Mouse (Mus musculus) layer of hippocampus, adult 2 months (tissue): ENCODE measurements around the gene Kpna6. TPM values are rescaled to one million over a fixed set of nuclear protein-coding genes. Genes with fewer than 3 reads are reported as not detected.

Experiments
- DNase-seq, 2 experiments: peaks; one replicate each; pipeline ENCODE4 v3.0.0; 2022; ENCODE audit warnings: low spot score in 2 of 2
- H3K27ac ChIP-seq: fragments of 200-600 bp; 2 replicates; pipeline ENCODE4 v1.8.1; 2022
- H3K4me3 ChIP-seq: fragments of 200-600 bp; 2 replicates; pipeline ENCODE4 v1.8.1; 2022; ENCODE audit warnings: mild to moderate bottlenecking
- CTCF ChIP-seq: fragments of 200-600 bp; conservative IDR thresholded peaks from 2 replicates; pipeline ENCODE4 v1.8.1; 2022; ENCODE audit warnings: antibody characterized with exemption, mild to moderate bottlenecking, moderate library complexity
- total RNA-seq, 2 experiments: library from RNA; stranded (reverse); gene quantifications; 2 replicates each; pipeline ENCODE4 v1.2.3; 2021

Gene Kpna6
- total RNA-seq, 2 experiments from 2014 or later: 88.7 to 97.9 TPM

- no peak for DNase-seq
- Histone ChIP-seq H3K27ac (peak overlapping the region; percentile 98), H3K4me3 (peak overlapping the region; percentile 38)
- TF ChIP-seq CTCF: no peak
Measured at GRCm38 (mm10) chr4:129620419-129621282, 51.9 kb downstream of the Kpna6 start.

GRCm38 (mm10) chr4:129618786-129619691, 53.5 kb downstream of the Kpna6 start, which contains the start of gene Iqcc:
Iqcc (minus strand) TSS chr4:129619099.
- peak; percentile 97 to 98 for DNase-seq
- peak within 1 kb of the TSS; percentile 98 for H3K27ac ChIP-seq
- peak; percentile 28 for TF ChIP-seq CTCF
- H3K4me3 ChIP-seq: peak within 1 kb of the TSS; percentile 67

- TF ChIP-seq CTCF: no peak
- DNase-seq: no peak
- Histone ChIP-seq H3K4me3 (peak overlapping the region; percentile 67), H3K27ac (peak overlapping the region; percentile 98)
Measured at GRCm38 (mm10) chr4:129618031-129618430, 54.5 kb downstream of the Kpna6 start.

- H3K4me3 ChIP-seq: no peak overlapping the region
- H3K27ac ChIP-seq: no peak overlapping the region
- no peak for TF ChIP-seq CTCF
- no peak for DNase-seq
Measured at GRCm38 (mm10) chr4:129617121-129617641, 55.4 kb downstream of the Kpna6 start.

GRCm38 (mm10) chr4:129616631-129617030, 55.9 kb downstream of the Kpna6 start:
- no peak overlapping the region for H3K27ac ChIP-seq
- no peak overlapping the region for H3K4me3 ChIP-seq
- no peak for DNase-seq
- TF ChIP-seq CTCF: no peak

- no peak for TF ChIP-seq CTCF
- no peak for DNase-seq
- Histone ChIP-seq H3K27ac (no peak overlapping the region), H3K4me3 (no peak overlapping the region)
Measured at GRCm38 (mm10) chr4:129615801-129616290, 56.7 kb downstream of the Kpna6 start.

- H3K4me3 ChIP-seq: no peak within 1 kb of the TSS
- no peak for DNase-seq
- no peak for TF ChIP-seq CTCF
- H3K27ac ChIP-seq: no peak within 1 kb of the TSS
Measured at GRCm38 (mm10) chr4:129614093-129614492, 58.5 kb downstream of the Kpna6 start, which contains the start of gene Dcdc2b. Dcdc2b (minus strand) TSS chr4:129614257.

GRCm38 (mm10) chr4:129610472-129610871, 62.1 kb downstream of the Kpna6 start:
- Histone ChIP-seq H3K27ac (no peak overlapping the region), H3K4me3 (no peak overlapping the region)
- DNase-seq: no peak
- no peak for TF ChIP-seq CTCF

- no peak for DNase-seq
- Histone ChIP-seq H3K27ac (no peak overlapping the region), H3K4me3 (no peak overlapping the region)
- TF ChIP-seq CTCF: no peak
Measured at GRCm38 (mm10) chr4:129610026-129610425, 62.5 kb downstream of the Kpna6 start.

GRCm38 (mm10) chr4:129609139-129609631, 63.4 kb downstream of the Kpna6 start:
- TF ChIP-seq CTCF: no peak

GRCm38 (mm10) chr4:129608426-129609025, 64.0 kb downstream of the Kpna6 start:
- TF ChIP-seq CTCF: peak; percentile 92
- Histone ChIP-seq H3K27ac (peak overlapping the region; percentile 87), H3K4me3 (no peak overlapping the region)
- DNase-seq: peak; percentile 86 to 89

More at GRCm38 (mm10) chr4:129609139-129609631, 63.4 kb downstream of the Kpna6 start:
- Histone ChIP-seq H3K4me3 (no peak overlapping the region), H3K27ac (peak overlapping the region; percentile 87; the same call in 1 of the 2 replicates)
- DNase-seq: peak in 1 of 2 experiments; percentile 36
